Mouse (Mus musculus): ENCODE data around the gene Smim24. TPM values are rescaled to one million over a fixed set of nuclear protein-coding genes. Genes with fewer than 3 reads are reported as not detected.
A peak's percentile ranks its signal among the peaks of the same experiment; 100 is the strongest.

Gene Smim24
- polyA plus RNA-seq, 2 experiments, result 4.3 to 7.8 TPM

- H3K9me3 ChIP-seq (ENCODE audit: control insufficient read depth, low read length), result no peaks in the 10 kb centered on the region
- DNase-seq (ENCODE audit: low spot score) (no peak), ATAC-seq (ENCODE audit: low FRiP score, low read depth) (no peak)
- no peak overlapping the region for H3K4me2 ChIP-seq (replicated peaks; ENCODE audit: low read depth, low read length, severe bottlenecking)
- peaks cover 37% of the 10 kb centered on the region for H3K36me3 ChIP-seq (ENCODE audit: control insufficient read depth, insufficient read depth, low read length)
- TF ChIP-seq POLR2A (IDR thresholded peaks at IDR 0.05; ENCODE audit: borderline replicate concordance, extremely low read depth, insufficient read depth, insufficient read length), result no peak
- WGBS, result 73% methylated on average over 6 of the region's 6 CpGs
- H3K27ac ChIP-seq (replicated peaks; ENCODE audit: low read depth, low read length), result no peak overlapping the region
- H3K4me1 ChIP-seq (ENCODE audit: control insufficient read depth, insufficient read depth, low read length), result peaks cover 33% of the 10 kb centered on the region
- no peak overlapping the region for H3K4me3 ChIP-seq (replicated peaks; ENCODE audit: low read length)
- H3K27me3 ChIP-seq (ENCODE audit: control insufficient read depth, insufficient read depth, low read length), result no peaks in the 10 kb centered on the region
- no peak overlapping the region for H3K9ac ChIP-seq (ENCODE audit: low read depth, low read length, severe bottlenecking)
Observed at GRCm38 (mm10) chr10:81422191-81422590, 29.3 kb downstream of the Smim24 start.

- H3K9ac ChIP-seq (ENCODE audit: low read depth, low read length, severe bottlenecking), result no peak overlapping the region
- H3K27me3 ChIP-seq (ENCODE audit: control insufficient read depth, insufficient read depth, low read length), result 0 out of 2 replicates have a peak, but pooled peaks cover under 1% of the 10 kb centered on the region
- H3K9me3 ChIP-seq (ENCODE audit: control insufficient read depth, low read length), result no peaks in the 10 kb centered on the region
- 85% methylated on average over 3 of the region's 3 CpGs for WGBS
- ATAC-seq (ENCODE audit: low FRiP score, low read depth) (no peak), DNase-seq (ENCODE audit: low spot score) (no peak)
- no peak overlapping the region for H3K27ac ChIP-seq (replicated peaks; ENCODE audit: low read depth, low read length)
- no peak overlapping the region for H3K4me3 ChIP-seq (replicated peaks; ENCODE audit: low read length)
- no peak overlapping the region for H3K4me2 ChIP-seq (replicated peaks; ENCODE audit: low read depth, low read length, severe bottlenecking)
- TF ChIP-seq POLR2A (IDR thresholded peaks at IDR 0.05; ENCODE audit: borderline replicate concordance, extremely low read depth, insufficient read depth, insufficient read length), result no peak
- H3K4me1 ChIP-seq (ENCODE audit: control insufficient read depth, insufficient read depth, low read length), result peaks cover 29% of the 10 kb centered on the region
- peaks cover 35% of the 10 kb centered on the region for H3K36me3 ChIP-seq (ENCODE audit: control insufficient read depth, insufficient read depth, low read length)
Observed at GRCm38 (mm10) chr10:81422661-81423217, 29.9 kb downstream of the Smim24 start.

- Histone ChIP-seq H3K9me3 (ENCODE audit: control insufficient read depth, low read length) (no peaks in the 10 kb centered on the region), H3K27me3 (ENCODE audit: control insufficient read depth, insufficient read depth, low read length) (0 out of 2 replicates have a peak, but pooled peaks cover 4% of the 10 kb centered on the region), H3K4me2 (replicated peaks; ENCODE audit: low read depth, low read length, severe bottlenecking) (peak overlapping the region; percentile 71), H3K27ac (replicated peaks; ENCODE audit: low read depth, low read length) (0 out of 2 replicates have a peak overlapping the region, but pooled peaks have one; percentile 50), H3K4me3 (replicated peaks; ENCODE audit: low read length) (peak overlapping the region; percentile 73; the same call in 1 of the 2 replicates), H3K4me1 (ENCODE audit: control insufficient read depth, insufficient read depth, low read length) (peaks cover 24% of the 10 kb centered on the region), H3K9ac (ENCODE audit: low read depth, low read length, severe bottlenecking) (peak overlapping the region; percentile 41; the same call in 1 of the 2 replicates), H3K36me3 (ENCODE audit: control insufficient read depth, insufficient read depth, low read length) (peaks cover 32% of the 10 kb centered on the region)
- DNase-seq (ENCODE audit: low spot score) (no peak), ATAC-seq (ENCODE audit: low FRiP score, low read depth) (no peak)
- 73% methylated on average over 4 of the region's 4 CpGs for WGBS
- TF ChIP-seq POLR2A (IDR thresholded peaks at IDR 0.05; ENCODE audit: borderline replicate concordance, extremely low read depth, insufficient read depth, insufficient read length), result no peak
Observed at GRCm38 (mm10) chr10:81423476-81424245, 30.8 kb downstream of the Smim24 start.

- Histone ChIP-seq H3K27ac (replicated peaks; ENCODE audit: low read depth, low read length) (peak overlapping the region; percentile 50), H3K4me1 (ENCODE audit: control insufficient read depth, insufficient read depth, low read length) (peaks cover 25% of the 10 kb centered on the region)
- no peak for DNase-seq (ENCODE audit: low spot score)
Observed at GRCm38 (mm10) chr10:81424246-81425051, 31.6 kb downstream of the Smim24 start.

More at GRCm38 (mm10) chr10:81424246-81425051, 31.6 kb downstream of the Smim24 start:
- no peak for TF ChIP-seq POLR2A (IDR thresholded peaks at IDR 0.05; ENCODE audit: borderline replicate concordance, extremely low read depth, insufficient read depth, insufficient read length)
- Histone ChIP-seq H3K27me3 (ENCODE audit: control insufficient read depth, insufficient read depth, low read length) (0 out of 2 replicates have a peak, but pooled peaks cover 4% of the 10 kb centered on the region), H3K9me3 (ENCODE audit: control insufficient read depth, low read length) (no peaks in the 10 kb centered on the region), H3K4me3 (replicated peaks; ENCODE audit: low read length) (peak overlapping the region; percentile 73), H3K4me2 (replicated peaks; ENCODE audit: low read depth, low read length, severe bottlenecking) (peak overlapping the region; percentile 71), H3K36me3 (ENCODE audit: control insufficient read depth, insufficient read depth, low read length) (peaks cover 24% of the 10 kb centered on the region), H3K9ac (ENCODE audit: low read depth, low read length, severe bottlenecking) (peak overlapping the region; percentile 77)
- no peak for ATAC-seq (ENCODE audit: low FRiP score, low read depth)
- WGBS, result 7% methylated on average over 23 of the region's 25 CpGs
